Mouse (Mus musculus) heart, embryonic 10.5 days (tissue): ENCODE measurements at regions not wholly inside any gene's neighbourhood (a gene's known extent, or its start where the extent isn't known, plus 50 kb on each side); places are given as distances from the start of the nearest gene placed in this dataset.
"Not testable (repeated sequence)": the region's sequence is repeated elsewhere in the genome, so short reads cannot be mapped to it uniquely, and the experiment has no call there.

Experiments
- DNase-seq: peaks from one replicate; pipeline ENCODE4 v3.0.0-alpha.2; 2017; ENCODE audit warnings: low spot score
- H3K27ac ChIP-seq: fragments of 300-500 bp; sonication (generic); 2 replicates; pipeline ENCODE4 v1.5.1; 2016; ENCODE audit warnings: mild to moderate bottlenecking
- H3K27me3 ChIP-seq: fragments of 300-500 bp; sonication (generic); 2 replicates; pipeline ENCODE4 v1.6.1; 2016; ENCODE audit warnings: mild to moderate bottlenecking; ENCODE audit not compliant: poor library complexity, insufficient read depth, severe bottlenecking
- H3K36me3 ChIP-seq: fragments of 300-500 bp; sonication (generic); 2 replicates; pipeline ENCODE4 v1.6.1; 2016; ENCODE audit warnings: mild to moderate bottlenecking, moderate library complexity
- H3K4me1 ChIP-seq: fragments of 300-500 bp; sonication (generic); 2 replicates; pipeline ENCODE4 v1.6.1; 2016; ENCODE audit warnings: mild to moderate bottlenecking
- H3K4me3 ChIP-seq: fragments of 300-500 bp; sonication (generic); 2 replicates; pipeline ENCODE4 v1.5.1; 2016; ENCODE audit warnings: mild to moderate bottlenecking, moderate library complexity
- H3K9me3 ChIP-seq: fragments of 300-500 bp; sonication (generic); 2 replicates; pipeline ENCODE4 v1.6.1; 2016; ENCODE audit warnings: mild to moderate bottlenecking, moderate library complexity
- WGBS: fragments of 180-500 bp; shearing (Covaris S2); methylation state at CpG from one replicate; pipeline ENCODE4 v1.1.7; 2016; 5-methylcytosine and 5-hydroxymethylcytosine counted together

DNA sequence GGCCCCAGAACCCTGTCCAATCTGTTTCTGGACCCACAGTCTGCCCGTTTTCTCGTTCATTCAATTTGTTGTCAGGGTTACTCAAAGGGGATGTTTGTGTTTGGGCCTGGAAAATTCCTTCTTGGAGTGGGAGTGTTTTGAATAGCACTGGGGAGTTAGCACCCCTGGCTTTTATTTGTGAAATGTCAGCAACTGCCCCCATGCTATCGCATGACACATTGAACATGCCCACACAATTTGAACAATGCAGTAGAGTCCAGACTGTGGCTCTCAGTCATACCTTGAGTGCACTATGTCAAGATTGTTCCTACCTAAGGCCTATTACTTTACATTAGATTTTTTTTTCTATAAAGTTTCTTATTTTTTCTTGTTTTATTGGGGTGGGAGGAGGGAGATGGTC is 195.2 kb upstream of the Ccdc54 start:
- 0 out of 2 replicates have a peak, but pooled peaks cover 6% of the 10 kb centered on the region for H3K4me1 ChIP-seq
- 57% methylated on average over 3 of the region's 3 CpGs for WGBS
- no peak overlapping the region for H3K27ac ChIP-seq
- no peaks in the 10 kb centered on the region for H3K9me3 ChIP-seq
- H3K4me3 ChIP-seq: no peak overlapping the region
- H3K36me3 ChIP-seq: no peaks in the 10 kb centered on the region
- no peak for DNase-seq
- no peaks in the 10 kb centered on the region for H3K27me3 ChIP-seq

- H3K27ac ChIP-seq: 0 out of 2 replicates have a peak overlapping the region, but pooled peaks have one; percentile 0
- H3K36me3 ChIP-seq: no peaks in the 10 kb centered on the region
- H3K4me1 ChIP-seq: 0 out of 2 replicates have a peak, but pooled peaks cover 6% of the 10 kb centered on the region
- no peak overlapping the region for H3K4me3 ChIP-seq
- WGBS: 76% methylated on average over 1 of the region's 1 CpGs
- DNase-seq: no peak
- no peaks in the 10 kb centered on the region for H3K27me3 ChIP-seq
- H3K9me3 ChIP-seq: no peaks in the 10 kb centered on the region
Measured at GRCm38 (mm10) chr16:50785384-50785783, 194.4 kb upstream of the Ccdc54 start.

DNA sequence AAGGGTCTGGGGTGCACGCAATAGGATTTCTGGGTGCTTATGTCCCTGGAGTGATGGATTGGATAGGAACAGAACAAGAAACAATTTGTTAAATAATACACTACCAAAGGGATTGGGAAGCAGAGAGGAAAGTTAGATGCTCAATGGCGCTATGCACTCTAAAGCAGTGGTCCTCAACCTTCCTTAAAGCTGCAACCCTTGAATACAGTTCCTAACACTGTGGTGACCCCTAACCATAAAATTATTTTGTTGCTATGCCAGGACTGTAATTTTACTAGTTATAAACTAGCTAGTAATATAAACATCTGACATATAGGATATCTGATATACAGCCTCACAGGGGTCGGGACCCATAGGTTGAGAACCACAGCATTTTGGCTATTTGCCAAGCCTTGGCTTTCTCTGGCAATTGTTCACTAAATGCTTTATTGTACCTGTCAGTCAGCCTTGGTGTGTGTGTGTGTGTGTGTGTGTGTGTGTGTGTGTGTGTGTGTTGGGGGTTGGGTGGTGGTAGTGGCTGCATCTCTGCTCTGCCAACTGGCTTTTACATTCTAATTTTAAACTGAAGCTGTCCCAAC is 193.8 kb upstream of the Ccdc54 start:
- Histone ChIP-seq H3K4me1 (0 out of 2 replicates have a peak, but pooled peaks cover 6% of the 10 kb centered on the region), H3K27me3 (no peaks in the 10 kb centered on the region), H3K27ac (no peak overlapping the region), H3K9me3 (no peaks in the 10 kb centered on the region), H3K36me3 (no peaks in the 10 kb centered on the region), H3K4me3 (no peak overlapping the region)
- no peak for DNase-seq
- 83% methylated on average over 3 of the region's 3 CpGs for WGBS

DNA sequence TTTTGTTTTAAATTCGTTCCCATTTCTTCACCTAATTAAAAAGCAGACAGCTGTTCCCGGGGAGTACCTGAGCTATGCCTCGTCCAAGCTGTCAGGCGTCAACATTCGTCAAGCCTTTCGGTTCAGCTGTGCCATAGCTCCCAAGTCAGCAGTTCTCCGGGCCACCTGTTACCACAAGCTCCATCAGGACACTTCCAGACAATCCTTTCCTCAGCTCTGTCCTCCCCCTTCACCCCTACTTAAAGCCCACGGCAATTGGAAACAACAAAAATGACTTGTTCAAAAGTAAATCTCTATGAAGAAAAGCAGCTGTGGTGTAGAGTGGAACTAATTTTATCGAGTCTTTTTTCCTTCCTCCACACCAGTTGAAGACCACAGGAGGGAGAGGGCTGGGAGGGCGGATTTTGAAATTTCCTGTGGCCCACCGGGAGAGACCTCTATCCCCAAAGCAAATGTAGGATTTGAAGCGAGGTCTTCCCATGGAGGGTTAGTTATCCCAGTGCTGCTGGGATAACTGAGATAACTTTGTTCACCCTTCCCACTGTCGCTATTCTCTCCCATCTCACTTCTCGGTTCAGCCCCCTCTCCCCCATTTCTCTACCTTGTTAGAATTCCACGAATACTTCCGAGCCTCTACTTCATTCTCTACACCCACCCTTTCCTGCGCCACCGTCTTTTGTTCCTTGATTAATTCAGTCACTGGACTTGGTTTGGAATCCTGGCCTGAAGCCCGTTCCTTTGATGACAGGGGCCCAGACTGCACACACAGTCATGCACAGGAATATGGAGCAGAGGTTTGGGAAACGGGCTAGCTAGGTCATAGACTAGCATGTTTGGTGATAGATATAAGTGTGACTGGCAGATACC is 193.1 kb upstream of the Ccdc54 start:
- 59% methylated on average over 20 of the region's 20 CpGs for WGBS
- H3K4me3 ChIP-seq: no peak overlapping the region
- H3K36me3 ChIP-seq: no peaks in the 10 kb centered on the region
- H3K9me3 ChIP-seq: no peaks in the 10 kb centered on the region
- H3K27me3 ChIP-seq: no peaks in the 10 kb centered on the region
- DNase-seq: no peak
- H3K27ac ChIP-seq: no peak overlapping the region
- H3K4me1 ChIP-seq: 0 out of 2 replicates have a peak, but pooled peaks cover 11% of the 10 kb centered on the region

GRCm38 (mm10) chr16:50783240-50783639 is 192.3 kb upstream of the Ccdc54 start:
- no peak overlapping the region for H3K4me3 ChIP-seq
- H3K27me3 ChIP-seq: no peaks in the 10 kb centered on the region
- no peak overlapping the region for H3K27ac ChIP-seq
- 53% methylated on average over 6 of the region's 6 CpGs for WGBS
- H3K36me3 ChIP-seq: no peaks in the 10 kb centered on the region
- no peak for DNase-seq
- no peaks in the 10 kb centered on the region for H3K9me3 ChIP-seq
- H3K4me1 ChIP-seq: 0 out of 2 replicates have a peak, but pooled peaks cover 11% of the 10 kb centered on the region

GRCm38 (mm10) chr16:50779030-50779784 is 188.3 kb upstream of the Ccdc54 start:
- WGBS: 31% methylated on average over 6 of the region's 6 CpGs
- no peaks in the 10 kb centered on the region for H3K27me3 ChIP-seq
- H3K9me3 ChIP-seq: no peaks in the 10 kb centered on the region
- DNase-seq: no peak
- H3K4me3 ChIP-seq: no peak overlapping the region
- no peak overlapping the region for H3K27ac ChIP-seq
- H3K36me3 ChIP-seq: no peaks in the 10 kb centered on the region
- 0 out of 2 replicates have a peak, but pooled peaks cover 8% of the 10 kb centered on the region for H3K4me1 ChIP-seq

- not testable (repeated sequence) for DNase-seq
- WGBS: 90% methylated on average over 12 of the region's 12 CpGs
Measured at GRCm38 (mm10) chr16:50774699-50775098, 183.7 kb upstream of the Ccdc54 start.

GRCm38 (mm10) chr16:50766055-50766770 is 175.3 kb upstream of the Ccdc54 start:
- 87% methylated on average over 11 of the region's 11 CpGs for WGBS
- Histone ChIP-seq H3K4me3 (no peak overlapping the region), H3K4me1 (no peaks in the 10 kb centered on the region), H3K9me3 (no peaks in the 10 kb centered on the region), H3K36me3 (no peaks in the 10 kb centered on the region), H3K27me3 (no peaks in the 10 kb centered on the region), H3K27ac (no peak overlapping the region)
- DNase-seq: no peak

More at GRCm38 (mm10) chr16:50774699-50775098, 183.7 kb upstream of the Ccdc54 start:
- not testable (repeated sequence) for H3K36me3 ChIP-seq, H3K4me3 ChIP-seq, H3K9me3 ChIP-seq, H3K4me1 ChIP-seq, H3K27ac ChIP-seq, H3K27me3 ChIP-seq

GRCm38 (mm10) chr16:50762096-50762495 is 171.1 kb upstream of the Ccdc54 start:
- H3K36me3 ChIP-seq: no peaks in the 10 kb centered on the region
- H3K27me3 ChIP-seq: no peaks in the 10 kb centered on the region
- H3K4me1 ChIP-seq: no peaks in the 10 kb centered on the region
- H3K4me3 ChIP-seq: no peak overlapping the region
- DNase-seq: no peak
- H3K27ac ChIP-seq: no peak overlapping the region
- H3K9me3 ChIP-seq: no peaks in the 10 kb centered on the region
- WGBS: 84% methylated on average over 3 of the region's 3 CpGs

GRCm38 (mm10) chr16:50759979-50760378 is 169.0 kb upstream of the Ccdc54 start:
- no peaks in the 10 kb centered on the region for H3K36me3 ChIP-seq
- H3K4me1 ChIP-seq: no peaks in the 10 kb centered on the region
- no peaks in the 10 kb centered on the region for H3K9me3 ChIP-seq
- DNase-seq: no peak
- H3K27ac ChIP-seq: no peak overlapping the region
- H3K27me3 ChIP-seq: no peaks in the 10 kb centered on the region
- no peak overlapping the region for H3K4me3 ChIP-seq
- WGBS: 83% methylated on average over 5 of the region's 5 CpGs

- Histone ChIP-seq H3K27me3 (no peaks in the 10 kb centered on the region), H3K27ac (no peak overlapping the region), H3K9me3 (no peaks in the 10 kb centered on the region), H3K4me1 (peaks cover 21% of the 10 kb centered on the region), H3K4me3 (no peak overlapping the region), H3K36me3 (no peaks in the 10 kb centered on the region)
- WGBS: 47% methylated on average over 4 of the region's 4 CpGs
- no peak for DNase-seq
Measured at GRCm38 (mm10) chr16:50756696-50757095, 165.7 kb upstream of the Ccdc54 start.

DNA sequence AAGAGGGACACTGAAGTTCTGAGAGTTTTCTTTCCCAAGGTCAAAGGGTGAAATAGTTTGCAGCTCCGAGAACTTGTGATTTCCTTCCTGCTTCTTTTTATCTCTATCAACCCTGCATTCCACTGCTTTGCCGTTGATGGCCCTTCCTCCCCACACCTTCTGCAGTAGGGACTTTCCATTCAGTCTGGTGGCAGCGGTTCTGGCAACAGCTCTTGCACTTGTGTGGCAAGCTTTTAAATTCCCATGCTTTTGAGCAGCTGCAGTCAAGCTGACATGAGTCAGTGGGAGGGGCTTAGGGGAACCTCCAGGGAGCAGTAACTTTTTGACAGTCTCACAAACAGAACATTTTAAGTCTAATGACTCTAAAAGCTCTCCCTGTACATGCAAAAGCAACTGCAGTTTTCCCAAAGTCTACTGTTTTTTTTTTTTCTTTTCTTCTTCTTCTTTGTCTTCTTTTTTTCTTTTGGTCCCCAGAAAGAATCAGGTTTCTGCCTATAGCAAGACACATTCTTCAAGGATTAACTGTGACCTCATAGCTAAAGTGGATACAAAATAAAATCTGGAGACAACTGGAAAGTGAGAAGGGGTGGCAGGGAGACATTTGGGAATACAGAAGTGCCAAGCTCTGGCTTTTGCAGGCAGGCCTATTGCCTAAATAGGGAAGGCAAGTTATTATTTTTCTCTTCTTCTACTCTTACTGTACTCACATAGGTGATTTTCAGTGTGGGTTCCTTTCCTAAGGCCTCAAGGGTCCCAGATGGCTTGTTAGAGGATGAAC is 162.8 kb upstream of the Ccdc54 start:
- no peaks in the 10 kb centered on the region for H3K9me3 ChIP-seq
- no peaks in the 10 kb centered on the region for H3K36me3 ChIP-seq
- H3K4me1 ChIP-seq: peaks cover 26% of the 10 kb centered on the region
- H3K27ac ChIP-seq: peak overlapping the region; percentile 84
- DNase-seq: peak; percentile 85
- WGBS: 2% methylated on average over 3 of the region's 3 CpGs
- H3K27me3 ChIP-seq: no peaks in the 10 kb centered on the region
- peak overlapping the region; percentile 15; the same call in 1 of the 2 replicates for H3K4me3 ChIP-seq
